Mouse (Mus musculus): ENCODE data around the gene Tctn1.

The Tctn1 gene

DNA sequence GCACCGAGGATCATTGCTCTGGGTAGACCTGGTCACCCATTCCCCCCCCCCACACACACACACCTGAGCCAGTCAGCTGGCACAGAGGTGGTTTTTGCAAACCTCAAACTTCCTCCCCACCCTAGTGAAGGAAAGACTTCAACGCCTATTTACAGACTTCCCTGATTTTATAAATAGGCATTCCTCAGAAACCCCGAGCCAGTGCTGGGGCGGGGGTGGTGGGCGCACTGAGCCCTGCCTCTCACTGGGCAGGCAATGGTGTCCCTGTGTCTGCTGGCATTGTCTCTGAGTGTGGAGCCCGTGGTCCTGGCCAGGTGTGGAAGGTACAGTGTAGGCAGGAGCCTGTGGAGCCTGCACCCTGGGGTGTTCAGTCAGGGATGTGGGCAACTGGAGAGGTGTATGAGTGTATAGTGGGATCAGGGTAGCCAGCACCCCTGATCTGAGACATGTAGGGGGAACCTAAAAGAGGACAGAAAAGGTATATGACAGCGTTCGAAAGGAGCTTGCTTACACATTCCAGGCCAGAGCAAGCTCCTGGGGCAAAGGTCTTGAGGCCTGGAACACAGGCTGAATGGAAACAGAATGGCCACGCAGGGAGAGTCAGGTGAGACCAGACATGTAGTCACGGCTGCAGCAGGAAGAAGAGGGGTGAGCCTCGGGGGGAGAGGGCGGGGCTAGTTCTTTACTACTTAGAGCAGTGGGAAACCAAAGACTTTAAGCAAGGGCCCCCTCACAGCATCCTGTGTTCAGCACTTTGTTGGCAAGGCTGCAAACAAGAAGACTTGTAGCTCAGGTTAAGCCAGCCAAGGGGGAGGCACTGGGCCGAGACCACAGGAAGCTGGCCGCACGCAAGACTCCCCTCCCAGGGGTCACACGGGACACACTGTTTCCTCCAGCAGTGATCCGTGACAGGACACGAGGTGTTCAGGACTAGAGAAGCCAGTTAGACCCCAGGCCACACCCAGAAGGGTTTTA is 44.3 kb downstream of the Tctn1 start:
- no peak for TF ChIP-seq GATA4 (IDR thresholded peaks at IDR 0.05; ENCODE audit: insufficient replicate concordance, low read length)

- no peak for TF ChIP-seq GATA4 (IDR thresholded peaks at IDR 0.05; ENCODE audit: insufficient replicate concordance, low read length)
Measured at GRCm38 (mm10) chr5:122218928-122219327, 45.3 kb downstream of the Tctn1 start.

- no peak for TF ChIP-seq GATA4 (IDR thresholded peaks at IDR 0.05; ENCODE audit: insufficient replicate concordance, low read length)
Measured at GRCm38 (mm10) chr5:122218109-122218905, 46.0 kb downstream of the Tctn1 start.

- no peak for TF ChIP-seq GATA4 (IDR thresholded peaks at IDR 0.05; ENCODE audit: insufficient replicate concordance, low read length)
Measured at GRCm38 (mm10) chr5:122217636-122218035, 46.6 kb downstream of the Tctn1 start.

GRCm38 (mm10) chr5:122213861-122214260 is 50.4 kb downstream of the Tctn1 start:
- no peak for TF ChIP-seq GATA4 (IDR thresholded peaks at IDR 0.05; ENCODE audit: insufficient replicate concordance, low read length)

GRCm38 (mm10) chr5:122212125-122212524 is 52.1 kb downstream of the Tctn1 start:
- TF ChIP-seq GATA4 (IDR thresholded peaks at IDR 0.05; ENCODE audit: insufficient replicate concordance, low read length) = no peak

DNA sequence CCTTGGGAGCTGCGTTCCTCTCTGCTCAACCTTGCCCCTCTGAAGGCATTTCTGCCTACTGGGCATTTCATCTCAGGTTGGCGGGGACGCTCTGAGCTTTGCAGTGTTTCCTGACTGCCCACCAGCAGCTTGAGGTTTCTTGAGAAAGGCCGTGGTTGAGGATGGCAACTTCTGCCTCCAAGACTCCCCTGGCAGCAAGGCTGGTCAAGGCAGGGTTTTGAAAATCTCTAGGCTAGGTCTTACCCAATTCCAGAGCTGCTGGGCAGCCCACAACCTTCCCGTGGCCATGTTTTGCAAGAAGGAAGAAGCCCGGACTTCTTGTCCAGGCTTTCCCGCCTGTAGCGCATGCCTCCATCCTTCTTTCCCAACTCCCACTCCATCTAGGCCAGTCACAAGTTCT is 53.4 kb downstream of the Tctn1 start:
- TF ChIP-seq GATA4 (IDR thresholded peaks at IDR 0.05; ENCODE audit: insufficient replicate concordance, low read length) = no peak

GRCm38 (mm10) chr5:122209591-122210368 is 54.5 kb downstream of the Tctn1 start:
- peak; percentile 12; the same call in 1 of the 2 replicates for TF ChIP-seq GATA4 (IDR thresholded peaks at IDR 0.05; ENCODE audit: insufficient replicate concordance, low read length)

DNA sequence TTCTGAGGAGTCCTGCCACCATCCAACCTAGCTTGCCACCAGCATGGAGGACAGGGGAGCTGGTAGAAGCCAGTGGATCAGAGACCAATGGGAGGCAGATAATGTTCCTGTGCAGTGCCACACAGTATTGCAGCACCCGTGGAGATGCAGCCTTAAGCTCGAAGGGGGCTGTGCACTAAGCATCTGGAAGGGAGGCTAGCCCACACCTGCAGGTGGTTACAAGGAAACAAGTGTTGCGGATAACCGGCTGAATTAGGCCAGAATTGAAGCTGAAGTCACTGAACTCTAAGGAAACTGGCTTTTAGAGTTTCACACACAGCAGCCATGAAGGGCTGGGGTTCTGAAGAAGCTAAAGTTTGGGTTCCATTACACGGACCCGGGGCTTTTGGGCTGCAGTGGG is 55.4 kb downstream of the Tctn1 start:
- no peak for TF ChIP-seq GATA4 (IDR thresholded peaks at IDR 0.05; ENCODE audit: insufficient replicate concordance, low read length)

GRCm38 (mm10) chr5:122206475-122206874 is 57.8 kb downstream of the Tctn1 start, which contains the start of gene Hvcn1:
Gene Hvcn1 (plus strand): TSS chr5:122206804.
- no peak for TF ChIP-seq GATA4 (IDR thresholded peaks at IDR 0.05; ENCODE audit: insufficient replicate concordance, low read length)

GRCm38 (mm10) chr5:122204180-122204579 is 60.1 kb downstream of the Tctn1 start:
- TF ChIP-seq GATA4 (IDR thresholded peaks at IDR 0.05; ENCODE audit: insufficient replicate concordance, low read length) = no peak

- TF ChIP-seq GATA4 (IDR thresholded peaks at IDR 0.05; ENCODE audit: insufficient replicate concordance, low read length) = no peak
Measured at GRCm38 (mm10) chr5:122201904-122202303, 62.4 kb downstream of the Tctn1 start.

- no peak for TF ChIP-seq GATA4 (IDR thresholded peaks at IDR 0.05; ENCODE audit: insufficient replicate concordance, low read length)
Measured at GRCm38 (mm10) chr5:122200872-122201271, 63.4 kb downstream of the Tctn1 start.

- no peak for TF ChIP-seq GATA4 (IDR thresholded peaks at IDR 0.05; ENCODE audit: insufficient replicate concordance, low read length)
Measured at GRCm38 (mm10) chr5:122192347-122192746, 71.9 kb downstream of the Tctn1 start.

Measured in liver, adult (tissue).